Mouse (Mus musculus) liver, postnatal 0 days (tissue): ENCODE measurements at regions not wholly inside any gene's neighbourhood (a gene's known extent, or its start where the extent isn't known, plus 50 kb on each side); places are given as distances from the start of the nearest gene placed in this dataset.

Source experiments
- CTCF ChIP-seq: sonication (generic); IDR thresholded peaks from 2 replicates; pipeline ENCODE4 v1.5.1; 2016; ENCODE audit warnings: antibody characterized with exemption, low read depth
- EP300 ChIP-seq: IDR thresholded peaks from 2 replicates; pipeline ENCODE4 v1.6.1; 2016; ENCODE audit warnings: antibody characterized with exemption, low read depth, mild to moderate bottlenecking

DNA sequence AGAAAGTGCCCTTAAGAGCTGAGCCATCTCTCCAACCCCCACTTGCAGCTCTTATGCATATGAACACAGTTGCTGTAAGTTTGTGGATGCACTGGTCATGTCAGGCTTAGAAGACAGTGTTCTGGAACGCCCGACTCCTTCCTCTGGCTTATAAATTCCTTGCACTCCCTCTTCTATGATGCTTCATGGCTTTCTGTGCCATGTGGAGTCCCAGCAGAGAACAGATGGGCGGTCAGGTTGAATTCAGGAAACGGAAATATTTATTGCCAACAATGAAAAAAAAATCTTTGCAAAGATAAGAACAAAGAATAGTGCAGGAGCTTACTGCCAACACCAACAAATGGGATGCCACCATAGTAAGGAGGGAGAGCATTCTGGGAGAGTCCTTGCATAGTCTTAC is 113.9 kb upstream of the Arg1 start:
- no peak for TF ChIP-seq CTCF
- no peak for TF ChIP-seq EP300
